Mouse (Mus musculus): ENCODE results near the gene Cfap97d1.

Gene Cfap97d1

GRCm38 (mm10) chr11:102034887-102035286 is 50.8 kb downstream of the Cfap97d1 start:
- DNase-seq (ENCODE audit: low read depth, low spot score) = no peak

GRCm38 (mm10) chr11:102035456-102035960 is 51.4 kb downstream of the Cfap97d1 start:
- DNase-seq (ENCODE audit: low read depth, low spot score) = no peak

GRCm38 (mm10) chr11:102036336-102036735 is 52.3 kb downstream of the Cfap97d1 start:
- no peak for DNase-seq (ENCODE audit: low read depth, low spot score)

- DNase-seq (ENCODE audit: low read depth, low spot score) = no peak
Observed at GRCm38 (mm10) chr11:102037789-102038188, 53.7 kb downstream of the Cfap97d1 start.

GRCm38 (mm10) chr11:102039487-102040137 is 55.5 kb downstream of the Cfap97d1 start:
- DNase-seq (ENCODE audit: low read depth, low spot score) = no peak

- peak; percentile 55 for DNase-seq (ENCODE audit: low read depth, low spot score)
Observed at GRCm38 (mm10) chr11:102040138-102040524, 56.1 kb downstream of the Cfap97d1 start.

- no peak for DNase-seq (ENCODE audit: low read depth, low spot score)
Observed at GRCm38 (mm10) chr11:102040646-102041045, 56.6 kb downstream of the Cfap97d1 start.

GRCm38 (mm10) chr11:102041350-102041949 is 57.4 kb downstream of the Cfap97d1 start, which contains the start of gene Cd300lg:
Cd300lg (plus strand) TSS chr11:102041509.
- DNase-seq (ENCODE audit: low read depth, low spot score) = no peak

Measured in CD4-positive helper T cell, adult 2 months (primary cell).